9 mouse cellular contexts compared by ENCODE assay signal in genomic region chr15:77365700-77366570, GRCm38 (mm10). TPM values are rescaled to one million over a fixed set of nuclear protein-coding genes. Genes with fewer than 3 reads are reported as not detected.
DNase-seq lines count a peak whose midpoint lies in the region; ATAC-seq and TF ChIP-seq lines count a peak whose summit lies in the region.
"Had no signal": no experiment of that assay in that cellular context is flagged by ENCODE, and none has a peak within 500 bp of the region (broad histone marks: within the 10 kb centered on the region; RNA-seq: fewer than 3 reads in every experiment).

No protein-coding gene starts in this region.

- TF ChIP-seq CTCF in lung, embryonic 14.5 days (IDR thresholded peaks at IDR 0.05; ENCODE audit: low read depth): no peak
- TF ChIP-seq CTCF in lung, adult 2 months (IDR thresholded peaks at IDR 0.05; ENCODE audit: insufficient read depth, low read length): no peak
- no peak for TF ChIP-seq CTCF in small intestine, adult 2 months (IDR thresholded peaks at IDR 0.05; ENCODE audit: extremely low read depth, insufficient read length, insufficient replicate concordance, low read depth, low read length)

- ATAC-seq in lung, embryonic 14.5 days (ENCODE audit: insufficient read depth): no peak
- no peak for ATAC-seq in forebrain, embryonic 14.5 days
- no peak for ATAC-seq in intestine, embryonic 14.5 days (replicated peaks; ENCODE audit: low FRiP score, low TSS enrichment, low read depth)

- H3K4me3 ChIP-seq in lung, embryonic 14.5 days (ENCODE audit: low read depth, low read length): no peak overlapping the region
- H3K4me3 ChIP-seq in lung, adult 2 months (replicated peaks; ENCODE audit: extremely low read depth, low read depth, low read length): no peak overlapping the region
- H3K4me3 ChIP-seq in forebrain, embryonic 14.5 days (ENCODE audit: low read depth, low read length): no peak overlapping the region; the same call in 1 of the 2 replicates
- H3K4me3 ChIP-seq in intestine, embryonic 14.5 days (ENCODE audit: low read depth, low read length): no peak overlapping the region
- no peak overlapping the region for H3K4me3 ChIP-seq in small intestine, adult 2 months (ENCODE audit: low read depth, low read length)

- H3K4me2 ChIP-seq in lung, embryonic 14.5 days: peak overlapping the region; percentile 64
- H3K4me2 ChIP-seq in forebrain, embryonic 14.5 days (ENCODE audit: low read length): peak overlapping the region; percentile 59; the same call in 1 of the 2 replicates
- H3K4me2 ChIP-seq in intestine, embryonic 14.5 days (ENCODE audit: low read length): peak overlapping the region; percentile 51

- H3K27ac ChIP-seq in lung, embryonic 14.5 days (ENCODE audit: low read depth): peak overlapping the region; percentile 98
- H3K27ac ChIP-seq in forebrain, embryonic 14.5 days (ENCODE audit: low read depth, low read length): peak overlapping the region; percentile 87; the same call in 1 of the 2 replicates
- H3K27ac ChIP-seq in intestine, embryonic 14.5 days (ENCODE audit: low read depth): peak overlapping the region; percentile 95
- H3K27ac ChIP-seq in small intestine, adult 2 months (ENCODE audit: insufficient read depth, low read depth, low read length): peak overlapping the region; percentile 38; the same call in 1 of the 2 replicates

- no peak for DNase-seq in lung, embryonic 14.5 days
- DNase-seq in lung, adult 2 months: no peak
- no peak for DNase-seq in forebrain, embryonic 14.5 days (ENCODE audit: low spot score)
- no peak for DNase-seq in intestine, embryonic 14.5 days (ENCODE audit: low spot score)
- DNase-seq in right cerebral cortex, adult 18-20 months: no peak
- DNase-seq in retina, postnatal 1 day: no peak
- no peak for DNase-seq in spleen, postnatal 14 days (ENCODE audit: low spot score in 2 of 2)
- DNase-seq: liver, embryonic 13.5 days had no signal

- no peaks in the 10 kb centered on the region for H3K9me3 ChIP-seq in lung, embryonic 14.5 days (ENCODE audit: low read depth, low read length)
- H3K9me3 ChIP-seq in forebrain, embryonic 14.5 days (replicated peaks; ENCODE audit: control insufficient read depth, low read length): no peaks in the 10 kb centered on the region
- no peaks in the 10 kb centered on the region for H3K9me3 ChIP-seq in intestine, embryonic 14.5 days (ENCODE audit: control insufficient read depth, low read length)
- H3K9me3 ChIP-seq: liver, embryonic 13.5 days had no signal

- peaks cover 3% of the 10 kb centered on the region; the same call in 1 of the 2 replicates for H3K4me1 ChIP-seq in lung, embryonic 14.5 days (ENCODE audit: insufficient read depth)
- H3K4me1 ChIP-seq in lung, adult 2 months (ENCODE audit: control insufficient read depth, insufficient read depth, low read length): peaks cover 5% of the 10 kb centered on the region
- H3K4me1 ChIP-seq in forebrain, embryonic 14.5 days (ENCODE audit: control insufficient read depth, insufficient read depth, low read length): peaks cover 21% of the 10 kb centered on the region
- peaks cover 33% of the 10 kb centered on the region; the same call in 1 of the 2 replicates for H3K4me1 ChIP-seq in intestine, embryonic 14.5 days (replicated peaks; ENCODE audit: control insufficient read depth, insufficient read depth, low read length)
- H3K4me1 ChIP-seq in small intestine, adult 2 months (ENCODE audit: control insufficient read depth, insufficient read depth, insufficient read length, low read length): peaks cover 8% of the 10 kb centered on the region

- no peak overlapping the region for H3K9ac ChIP-seq in lung, embryonic 14.5 days
- H3K9ac ChIP-seq in forebrain, embryonic 14.5 days (ENCODE audit: low read length): no peak overlapping the region
- peak overlapping the region; percentile 13; the same call in 1 of the 2 replicates for H3K9ac ChIP-seq in intestine, embryonic 14.5 days (ENCODE audit: low read length)
- H3K9ac ChIP-seq: liver, embryonic 13.5 days had no signal

- WGBS in lung, embryonic 14.5 days: 51% methylated on average over 9 of the region's 9 CpGs
- 55% methylated on average over 9 of the region's 9 CpGs for WGBS in lung, adult 2 months
- WGBS in forebrain, embryonic 14.5 days: 65% methylated on average over 9 of the region's 9 CpGs
- 51% methylated on average over 9 of the region's 9 CpGs for WGBS in intestine, embryonic 14.5 days
- WGBS in small intestine, adult 2 months: 65% methylated on average over 9 of the region's 9 CpGs

- H3K27me3 ChIP-seq in lung, embryonic 14.5 days (ENCODE audit: insufficient read depth, low read length): no peaks in the 10 kb centered on the region
- H3K27me3 ChIP-seq in forebrain, embryonic 14.5 days (replicated peaks; ENCODE audit: control insufficient read depth, insufficient read depth, low read length): no peaks in the 10 kb centered on the region
- no peaks in the 10 kb centered on the region for H3K27me3 ChIP-seq in intestine, embryonic 14.5 days (replicated peaks; ENCODE audit: control insufficient read depth, insufficient read depth, low read length)
- no peaks in the 10 kb centered on the region for H3K27me3 ChIP-seq in small intestine, adult 2 months (ENCODE audit: control insufficient read depth, insufficient read depth, low read length)

- TF ChIP-seq POLR2A in lung, adult 2 months (IDR thresholded peaks at IDR 0.05; ENCODE audit: borderline replicate concordance, extremely low read depth, low read depth, low read length): no peak
- TF ChIP-seq POLR2A in small intestine, adult 2 months (IDR thresholded peaks at IDR 0.05; ENCODE audit: low read depth, low read length): no peak

- H3K36me3 ChIP-seq in lung, embryonic 14.5 days (ENCODE audit: insufficient read depth): no peaks in the 10 kb centered on the region
- H3K36me3 ChIP-seq in forebrain, embryonic 14.5 days (ENCODE audit: control insufficient read depth, insufficient read depth, low read length): no peaks in the 10 kb centered on the region
- no peaks in the 10 kb centered on the region for H3K36me3 ChIP-seq in intestine, embryonic 14.5 days (ENCODE audit: control insufficient read depth, insufficient read depth, low read length)
- H3K36me3 ChIP-seq in small intestine, adult 2 months (ENCODE audit: control insufficient read depth, insufficient read depth, low read length): no peaks in the 10 kb centered on the region
- H3K36me3 ChIP-seq: liver, embryonic 13.5 days had no signal

RNA-seq across cellular contexts. Expression of gene Apol7a, which starts 33.0 kb away (rescaled TPM):
- polyA plus RNA-seq in lung, embryonic 14.5 days (2014; fragmentation: Nextera tagmentation; extraction: Ambion mirVana): not detected in 2 replicates
- polyA plus RNA-seq in lung, adult 2 months (2012; rRNA removed): 0.31 and 0.38 TPM in 2 replicates
- not detected in 2 replicates for polyA plus RNA-seq in forebrain, embryonic 14.5 days (2014; fragmentation: Nextera tagmentation; extraction: Ambion mirVana)
- 8.9 and 9.7 TPM in 2 replicates for polyA plus RNA-seq in intestine, embryonic 14.5 days (2014; fragmentation: Nextera tagmentation; extraction: Ambion mirVana)
- 31.4 and 88.8 TPM in 2 replicates for polyA plus RNA-seq in small intestine, adult 2 months (2012; rRNA removed)

RNA-seq across cellular contexts. Expression of gene Apol9a, which starts 45.0 kb away (rescaled TPM):
- not detected in 2 replicates for polyA plus RNA-seq in lung, embryonic 14.5 days (2014; fragmentation: Nextera tagmentation; extraction: Ambion mirVana)
- polyA plus RNA-seq in lung, adult 2 months (2012; rRNA removed): 0.80 and 1.3 TPM in 2 replicates
- polyA plus RNA-seq in forebrain, embryonic 14.5 days (2014; fragmentation: Nextera tagmentation; extraction: Ambion mirVana): not detected in 2 replicates
- polyA plus RNA-seq in intestine, embryonic 14.5 days (2014; fragmentation: Nextera tagmentation; extraction: Ambion mirVana): 0.26 and 0.43 TPM in 2 replicates
- 41.6 and 153 TPM in 2 replicates for polyA plus RNA-seq in small intestine, adult 2 months (2012; rRNA removed)

RNA-seq across cellular contexts. Expression of gene Rbfox2, which starts 59.1 kb away (rescaled TPM):
- 51.9 and 55.8 TPM in 2 replicates for polyA plus RNA-seq in lung, embryonic 14.5 days (2014; fragmentation: Nextera tagmentation; extraction: Ambion mirVana)
- polyA plus RNA-seq in lung, adult 2 months (2012; rRNA removed): 65.0 and 72.0 TPM in 2 replicates
- 186 and 229 TPM in 2 replicates for polyA plus RNA-seq in forebrain, embryonic 14.5 days (2014; fragmentation: Nextera tagmentation; extraction: Ambion mirVana)
- 67.8 and 72.2 TPM in 2 replicates for polyA plus RNA-seq in intestine, embryonic 14.5 days (2014; fragmentation: Nextera tagmentation; extraction: Ambion mirVana)
- 25.1 and 34.7 TPM in 2 replicates for polyA plus RNA-seq in small intestine, adult 2 months (2012; rRNA removed)

Comparison
In these comparisons a context has a peak if more than half of its experiments do, and no peak if none do; other contexts are left out.
1. H3K27ac ChIP-seq: peak in every context shown above with its lines; median percentile 98 in lung, embryonic 14.5 days; 95 in intestine, embryonic 14.5 days; 87 in forebrain, embryonic 14.5 days; 38 in small intestine, adult 2 months.
2. RNA of gene Apol9a, which starts 45.0 kb away (polyA plus RNA-seq): 41.6 to 153 TPM in small intestine, adult 2 months; 0.80 to 1.3 TPM in lung, adult 2 months, 0.26 to 0.43 TPM in intestine, embryonic 14.5 days, not detected in forebrain, embryonic 14.5 days and not detected in lung, embryonic 14.5 days; every median in the first group is over 10 times any median in the second.
3. Peak in every context shown above with its lines, with median percentiles within 50 percentile points of each other: H3K4me2 ChIP-seq.